Mouse (Mus musculus) cerebellum, adult 9-10 months (tissue): ENCODE measurements around the gene Esm1.

Experiments
- DNase-seq: peaks from one replicate; pipeline ENCODE4 v3.0.0; 2022

Gene Esm1

GRCm38 (mm10) chr13:113209624-113210023, at the start of gene Esm1:
Esm1 (plus strand) TSS chr13:113209659.
- DNase-seq = no peak

GRCm38 (mm10) chr13:113164252-113165005, 45.0 kb upstream of the Esm1 start:
- no peak for DNase-seq

DNA sequence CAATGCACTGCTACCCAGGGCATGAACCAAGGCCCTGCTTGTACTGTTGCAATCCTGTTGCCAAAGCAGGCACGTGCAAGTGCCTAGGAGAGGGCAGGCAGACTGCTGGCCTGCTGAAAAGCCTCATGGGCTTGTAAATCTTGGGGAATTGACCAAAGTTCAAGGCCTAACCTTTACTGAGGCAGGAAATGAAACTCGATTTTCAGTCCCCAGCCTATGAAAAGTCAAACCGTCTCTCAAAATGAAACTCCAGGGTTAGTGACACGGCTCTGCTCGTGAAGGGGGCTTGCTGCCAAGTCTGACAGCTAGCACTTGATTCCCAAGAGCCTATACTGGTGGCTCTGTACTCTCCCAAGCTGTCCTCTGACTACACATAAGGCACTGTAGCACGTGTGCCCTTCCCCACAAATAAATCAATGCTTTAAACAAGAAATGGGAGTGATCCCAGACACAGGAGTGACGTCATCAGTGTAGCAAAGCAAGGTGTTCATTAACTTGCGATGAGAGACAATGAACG, 41.4 kb upstream of the Esm1 start:
- DNase-seq = no peak

- DNase-seq = no peak
Observed at GRCm38 (mm10) chr13:113170256-113170655, 39.2 kb upstream of the Esm1 start.

GRCm38 (mm10) chr13:113174162-113174561, 35.3 kb upstream of the Esm1 start:
- no peak for DNase-seq

GRCm38 (mm10) chr13:113183310-113183709, 26.1 kb upstream of the Esm1 start:
- DNase-seq = no peak

- DNase-seq = no peak
Observed at GRCm38 (mm10) chr13:113183720-113184119, 25.7 kb upstream of the Esm1 start.

- DNase-seq = no peak
Observed at GRCm38 (mm10) chr13:113196808-113197674, 12.4 kb upstream of the Esm1 start.

GRCm38 (mm10) chr13:113197872-113198502, 11.5 kb upstream of the Esm1 start:
- no peak for DNase-seq

- DNase-seq = no peak
Observed at GRCm38 (mm10) chr13:113199331-113199730, 10.1 kb upstream of the Esm1 start.

DNA sequence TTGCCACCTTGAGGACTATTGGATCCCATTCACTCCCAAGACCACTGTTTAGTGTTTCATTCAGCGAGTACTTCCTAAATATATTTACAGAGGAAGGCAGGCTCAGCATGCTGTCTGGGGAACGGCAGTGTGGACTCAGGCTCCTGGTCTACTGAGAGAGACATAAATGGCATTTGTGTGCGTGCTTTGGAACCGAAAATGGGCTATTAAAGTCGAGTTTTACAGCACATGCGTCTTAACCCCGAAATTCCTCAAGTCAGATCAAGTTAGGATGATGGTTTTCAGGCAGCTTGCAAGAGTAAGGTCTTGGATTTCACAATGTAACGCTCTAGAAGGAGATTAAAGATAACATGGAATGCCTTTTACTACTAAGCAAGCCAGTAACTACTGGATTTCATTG, 8.7 kb upstream of the Esm1 start:
- no peak for DNase-seq

DNA sequence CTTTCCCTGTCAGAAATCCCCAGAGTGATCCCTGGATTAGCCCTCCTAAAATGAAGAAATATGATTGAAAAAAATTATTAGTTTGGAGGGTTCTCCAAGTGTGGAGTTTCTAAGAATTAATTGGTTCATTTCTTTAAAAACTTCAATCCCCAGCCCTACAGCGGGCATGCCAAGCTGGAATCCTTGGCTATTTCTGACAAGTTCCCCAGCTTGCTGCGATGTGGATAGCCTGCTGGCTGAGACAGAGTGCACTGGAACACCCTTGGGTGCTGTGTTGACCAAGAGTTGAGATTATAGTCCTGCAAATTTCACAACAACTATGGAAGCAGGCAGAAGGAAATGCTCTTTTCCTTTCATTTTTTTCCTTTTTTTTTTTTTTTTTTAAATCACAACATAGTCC, 7.8 kb upstream of the Esm1 start:
- no peak for DNase-seq

DNA sequence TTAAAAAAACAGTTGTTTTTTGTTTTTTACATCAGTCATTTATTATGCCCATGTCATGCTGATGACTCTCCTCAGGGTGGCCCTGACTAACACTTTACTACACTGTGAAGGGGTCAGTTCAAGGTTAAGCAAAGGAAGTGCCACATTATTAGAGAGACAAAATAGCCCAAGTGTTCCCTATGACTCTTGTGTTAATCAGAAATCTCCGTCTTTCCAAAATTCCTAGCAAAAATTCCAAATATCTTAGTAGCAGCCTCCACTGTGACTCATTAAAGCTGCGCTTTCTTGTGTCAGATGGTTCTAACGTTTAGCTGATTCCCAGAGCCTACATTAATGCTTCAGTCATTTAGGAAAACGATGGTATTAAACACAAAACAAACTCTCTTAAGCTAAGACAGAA, 7.3 kb upstream of the Esm1 start:
- no peak for DNase-seq

GRCm38 (mm10) chr13:113203146-113203545, 6.3 kb upstream of the Esm1 start:
- no peak for DNase-seq

- DNase-seq = no peak
Observed at GRCm38 (mm10) chr13:113205346-113205745, 4.1 kb upstream of the Esm1 start.

- no peak for DNase-seq
Observed at GRCm38 (mm10) chr13:113211345-113211744, 1.9 kb downstream of the Esm1 start.

DNA sequence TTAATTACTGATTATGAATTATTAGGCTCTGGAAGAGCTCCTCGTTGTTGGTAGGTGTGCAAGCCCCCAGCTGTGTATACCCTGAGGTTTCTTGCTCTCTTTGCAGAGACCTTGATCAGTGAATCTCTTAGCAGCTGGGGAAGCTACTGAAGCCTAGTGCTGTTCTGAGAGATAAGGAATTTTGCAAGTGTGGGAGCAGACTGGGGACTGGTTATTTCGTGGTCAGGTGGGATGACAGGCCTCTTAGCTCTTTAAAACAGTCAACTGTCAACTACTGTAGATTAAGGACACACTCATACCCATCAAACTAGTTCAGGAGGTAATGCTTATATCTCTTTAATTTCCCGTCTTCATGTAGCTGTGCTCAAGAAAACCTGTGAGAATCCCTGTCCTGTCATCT, 2.9 kb downstream of the Esm1 start:
- DNase-seq = no peak

DNA sequence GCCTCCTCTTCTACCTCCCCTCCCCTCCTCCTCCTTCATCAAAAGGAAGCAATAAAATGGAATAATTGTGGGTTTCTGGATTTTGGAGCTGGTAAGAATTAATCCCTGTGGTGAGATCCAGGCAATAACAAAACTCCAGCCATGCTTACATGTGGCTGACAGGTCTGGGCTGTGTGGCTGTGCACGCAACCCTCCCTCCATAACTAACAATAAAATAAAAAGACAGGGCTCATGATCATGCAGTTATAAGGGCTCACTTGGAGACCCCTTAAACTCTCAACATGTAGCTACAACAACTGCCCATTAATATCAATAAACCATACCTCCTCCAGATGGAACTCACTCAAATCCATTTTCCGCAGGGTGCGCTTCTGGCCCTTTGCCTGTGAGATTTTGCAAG, 4.4 kb downstream of the Esm1 start:
- DNase-seq = no peak

DNA sequence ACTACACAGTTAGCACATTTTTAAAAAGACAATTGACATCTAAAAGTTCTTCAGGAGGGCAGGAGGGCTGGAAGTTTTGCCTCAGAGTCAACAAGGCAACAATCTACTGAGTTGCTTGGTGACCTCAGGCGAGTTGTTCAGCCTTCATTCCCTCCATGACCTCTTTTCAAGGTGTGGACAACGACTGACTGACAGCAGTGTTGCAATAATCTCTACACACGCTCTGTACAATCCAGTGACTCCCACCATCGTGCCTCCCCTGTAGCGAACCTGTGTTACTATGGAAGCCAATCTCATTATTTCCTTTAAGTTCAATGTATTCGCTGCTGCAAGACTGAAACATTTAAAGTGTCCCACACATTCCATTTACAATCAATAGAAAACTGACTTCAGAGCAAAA, 12.4 kb downstream of the Esm1 start:
- no peak for DNase-seq

GRCm38 (mm10) chr13:113224105-113224504, 14.6 kb downstream of the Esm1 start:
- DNase-seq = no peak

- DNase-seq = no peak
Observed at GRCm38 (mm10) chr13:113225811-113226210, 16.4 kb downstream of the Esm1 start, which contains the start of gene Gzmk. Gzmk (minus strand) TSS chr13:113225908.

DNA sequence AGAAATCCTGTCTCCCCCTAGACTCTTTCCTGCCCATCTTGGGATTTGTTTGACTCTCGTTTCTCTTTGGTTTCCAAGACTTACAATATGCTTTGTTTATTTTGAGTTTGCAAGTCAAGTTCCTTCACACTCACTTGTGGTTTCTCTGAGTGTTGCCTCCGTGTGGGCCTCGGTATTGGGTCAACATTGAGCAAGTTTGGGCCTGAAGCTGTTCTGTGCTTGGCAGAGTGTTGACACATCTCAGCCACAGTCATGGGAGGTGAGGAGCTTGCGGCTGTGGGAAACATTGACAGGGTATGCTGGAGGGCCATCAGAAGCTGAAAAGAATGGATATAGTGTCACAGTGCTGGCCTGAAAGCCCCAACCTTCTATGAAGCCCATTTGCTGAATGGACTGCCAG, 17.6 kb downstream of the Esm1 start:
- DNase-seq = no peak

DNA sequence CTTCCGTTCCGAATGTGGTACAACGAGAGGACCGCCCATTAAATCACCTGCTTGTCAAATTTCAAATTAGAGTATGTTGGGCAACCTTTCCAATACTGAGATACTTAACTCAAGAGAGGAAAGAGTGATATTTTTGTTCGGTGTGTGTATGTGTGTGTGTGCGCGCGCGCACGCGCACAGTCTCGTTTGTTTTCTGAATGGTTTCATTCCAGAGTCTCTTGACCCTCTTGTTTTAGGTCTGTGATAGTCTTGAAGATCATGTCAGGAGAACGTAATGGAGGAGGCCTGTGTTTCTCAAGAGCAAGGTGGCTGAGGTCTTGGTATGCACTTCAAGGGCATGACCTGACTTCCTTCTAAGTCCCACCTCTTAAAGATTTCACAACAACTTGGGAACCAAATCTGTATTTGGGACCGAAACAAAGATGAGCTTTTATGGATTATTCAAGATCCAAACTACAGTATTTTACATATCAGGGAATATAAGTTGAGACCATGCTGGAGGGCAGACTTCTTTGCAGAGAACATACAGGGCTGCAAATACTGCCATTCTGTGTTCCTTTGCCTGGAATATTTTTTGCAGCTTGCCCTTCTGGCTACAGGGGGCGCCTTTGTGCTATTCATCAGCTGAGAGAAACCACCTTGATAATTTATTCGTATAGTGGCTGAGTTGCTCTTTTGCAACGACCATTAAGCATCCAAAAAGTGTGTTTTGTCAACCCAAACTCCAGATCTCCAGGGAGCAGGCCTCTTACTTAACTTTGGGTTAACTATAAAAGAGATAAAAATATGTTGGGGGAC, 18.4 kb downstream of the Esm1 start:
- DNase-seq = no peak
